Mouse (Mus musculus) embryonic facial prominence, embryonic 15.5 days (tissue): ENCODE measurements around the gene Ptpn13. TPM values are rescaled to one million over a fixed set of nuclear protein-coding genes. Genes with fewer than 3 reads are reported as not detected.
A peak's percentile ranks its signal among the peaks of the same experiment; 100 is the strongest.

Source experiments
- ATAC-seq: fragments of 200-750 bp; cut with Nextera tagmentation; 2 replicates; pipeline ENCODE4 v1.8.0; 2017; ENCODE audit warnings: low read depth, moderate TSS enrichment; ENCODE audit not compliant: insufficient number of reproducible peaks, low FRiP score, low TSS enrichment
- H3K27ac ChIP-seq: fragments of 300-500 bp; sonication (generic); replicated peaks from 2 replicates; pipeline ENCODE4 v1.5.1; 2015; ENCODE audit warnings: mild to moderate bottlenecking, inconsistent platforms
- H3K27me3 ChIP-seq: fragments of 300-500 bp; sonication (generic); 2 replicates; pipeline ENCODE4 v1.6.1; 2015; ENCODE audit warnings: inconsistent platforms
- H3K36me3 ChIP-seq: fragments of 300-500 bp; sonication (generic); 2 replicates; pipeline ENCODE4 v1.6.1; 2015; ENCODE audit warnings: mild to moderate bottlenecking, inconsistent platforms
- H3K4me1 ChIP-seq: fragments of 300-500 bp; sonication (generic); 2 replicates; pipeline ENCODE4 v1.6.1; 2015; ENCODE audit warnings: inconsistent platforms
- H3K4me2 ChIP-seq: fragments of 300-500 bp; sonication (generic); replicated peaks from 2 replicates; pipeline ENCODE4 v1.6.1; 2015; ENCODE audit warnings: mild to moderate bottlenecking, inconsistent platforms
- H3K4me3 ChIP-seq: fragments of 300-500 bp; sonication (generic); replicated peaks from 2 replicates; pipeline ENCODE4 v1.5.1; 2015; ENCODE audit warnings: mild to moderate bottlenecking, inconsistent platforms
- H3K9ac ChIP-seq: fragments of 300-500 bp; sonication (generic); 2 replicates; pipeline ENCODE4 v1.6.1; 2015; ENCODE audit warnings: inconsistent platforms
- H3K9me3 ChIP-seq: fragments of 300-500 bp; sonication (generic); replicated peaks from 2 replicates; pipeline ENCODE4 v1.6.1; 2016; ENCODE audit warnings: inconsistent platforms
- WGBS: fragments of 180-500 bp; shearing (Covaris S2); methylation state at CpG from one replicate; pipeline ENCODE4 v1.1.7; 2015; 5-methylcytosine and 5-hydroxymethylcytosine counted together
- polyA plus RNA-seq: library from polyadenylated mRNA; unstranded; fragments of >200 nt; fragmentation: Nextera tagmentation; extraction: Ambion mirVana; gene quantifications from 2 replicates; pipeline ENCODE4 v1.2.1, GENCODE M21; 2015

The Ptpn13 gene
- polyA plus RNA-seq, 1 experiment from 2014 or later, result 22.7 TPM

DNA sequence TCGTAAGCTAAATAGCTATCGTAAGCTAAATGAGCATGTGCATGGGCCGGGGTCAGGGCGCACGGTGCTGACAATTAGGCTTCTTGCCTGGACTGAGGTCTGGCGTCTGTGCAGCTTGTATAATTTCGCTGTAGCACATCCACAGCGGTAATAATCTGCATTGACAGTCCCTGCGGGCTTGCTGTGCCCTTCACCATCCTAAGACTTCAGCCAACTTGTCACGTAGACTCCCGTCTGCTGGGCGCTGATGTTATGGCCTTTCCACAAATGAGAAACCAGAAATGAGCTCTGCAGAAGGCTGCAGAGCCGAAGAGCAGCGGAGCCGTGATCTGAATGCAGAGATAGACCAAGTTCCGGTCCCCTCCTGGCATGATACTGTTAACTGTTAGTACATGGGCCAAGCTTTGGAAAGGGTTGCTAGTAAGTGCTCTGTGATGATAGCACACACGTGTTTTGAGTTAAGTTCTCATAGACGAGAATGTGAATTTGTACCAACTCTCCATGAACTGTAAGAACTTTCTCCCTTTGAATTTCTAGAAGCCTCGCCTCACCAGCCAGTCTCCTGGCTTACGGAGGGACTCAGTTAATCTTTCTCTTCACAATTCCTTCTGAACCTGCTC, 120.5 kb downstream of the Ptpn13 start:
- Histone ChIP-seq H3K4me1 (peaks cover 6% of the 10 kb centered on the region; the same call in 1 of the 2 replicates), H3K9ac (no peak overlapping the region), H3K27me3 (no peaks in the 10 kb centered on the region), H3K9me3 (no peaks in the 10 kb centered on the region), H3K4me2 (no peak overlapping the region), H3K4me3 (no peak overlapping the region), H3K27ac (peak overlapping the region; percentile 45), H3K36me3 (0 out of 2 replicates have a peak, but pooled peaks cover 11% of the 10 kb centered on the region)
- no peak for ATAC-seq
- WGBS, result 65% methylated on average over 20 of the region's 20 CpGs

GRCm38 (mm10) chr5:103554769-103555168, 129.8 kb downstream of the Ptpn13 start:
- Histone ChIP-seq H3K9me3 (no peaks in the 10 kb centered on the region), H3K4me1 (no peaks in the 10 kb centered on the region), H3K4me2 (no peak overlapping the region), H3K9ac (no peak overlapping the region), H3K27me3 (no peaks in the 10 kb centered on the region), H3K4me3 (no peak overlapping the region), H3K27ac (no peak overlapping the region), H3K36me3 (peaks cover 52% of the 10 kb centered on the region)
- 90% methylated on average over 16 of the region's 16 CpGs for WGBS
- ATAC-seq, result no peak

GRCm38 (mm10) chr5:103560546-103560945, 135.6 kb downstream of the Ptpn13 start:
- no peaks in the 10 kb centered on the region for H3K9me3 ChIP-seq
- no peaks in the 10 kb centered on the region for H3K4me1 ChIP-seq
- H3K4me3 ChIP-seq, result no peak overlapping the region
- no peaks in the 10 kb centered on the region for H3K27me3 ChIP-seq
- no peak overlapping the region for H3K9ac ChIP-seq
- no peak for ATAC-seq
- H3K4me2 ChIP-seq, result no peak overlapping the region
- H3K36me3 ChIP-seq, result peaks cover 76% of the 10 kb centered on the region
- 94% methylated on average over 9 of the region's 9 CpGs for WGBS
- no peak overlapping the region for H3K27ac ChIP-seq

DNA sequence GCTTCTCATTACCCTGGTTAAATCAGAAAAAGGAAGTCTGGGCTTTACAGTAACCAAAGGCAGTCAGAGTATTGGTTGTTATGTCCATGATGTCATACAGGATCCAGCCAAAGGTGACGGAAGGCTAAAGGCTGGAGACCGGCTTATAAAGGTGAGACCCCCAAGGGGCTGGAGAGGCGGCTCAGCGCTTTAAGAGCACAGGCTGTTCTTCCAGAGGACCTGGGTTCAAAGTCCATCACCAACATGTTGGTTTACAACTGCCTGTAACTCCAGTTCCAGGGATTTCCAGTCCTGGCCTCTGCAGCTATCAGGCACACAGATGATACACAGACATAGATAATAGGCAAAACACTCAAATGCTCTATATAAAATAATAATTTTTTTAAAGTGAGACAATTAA, 143.0 kb downstream of the Ptpn13 start:
- Histone ChIP-seq H3K27ac (no peak overlapping the region), H3K27me3 (no peaks in the 10 kb centered on the region), H3K9me3 (no peaks in the 10 kb centered on the region), H3K4me3 (no peak overlapping the region), H3K36me3 (peaks cover 52% of the 10 kb centered on the region), H3K4me1 (no peaks in the 10 kb centered on the region), H3K9ac (no peak overlapping the region), H3K4me2 (no peak overlapping the region)
- WGBS, result 90% methylated on average over 4 of the region's 4 CpGs
- ATAC-seq, result no peak

GRCm38 (mm10) chr5:103569446-103569845, 144.5 kb downstream of the Ptpn13 start:
- H3K27ac ChIP-seq, result no peak overlapping the region
- H3K9me3 ChIP-seq, result no peaks in the 10 kb centered on the region
- no peak overlapping the region for H3K4me3 ChIP-seq
- H3K4me2 ChIP-seq, result no peak overlapping the region
- ATAC-seq, result no peak
- 87% methylated on average over 9 of the region's 9 CpGs for WGBS
- H3K36me3 ChIP-seq, result peaks cover 56% of the 10 kb centered on the region
- no peaks in the 10 kb centered on the region for H3K4me1 ChIP-seq
- no peak overlapping the region for H3K9ac ChIP-seq
- H3K27me3 ChIP-seq, result no peaks in the 10 kb centered on the region

GRCm38 (mm10) chr5:103579680-103580420, 154.9 kb downstream of the Ptpn13 start:
- Histone ChIP-seq H3K9ac (no peak overlapping the region), H3K4me1 (no peaks in the 10 kb centered on the region), H3K4me3 (no peak overlapping the region), H3K9me3 (no peaks in the 10 kb centered on the region), H3K27ac (no peak overlapping the region), H3K36me3 (peaks cover 10% of the 10 kb centered on the region), H3K4me2 (no peak overlapping the region), H3K27me3 (no peaks in the 10 kb centered on the region)
- ATAC-seq, result peak; percentile 63
- WGBS, result 64% methylated on average over 11 of the region's 11 CpGs

GRCm38 (mm10) chr5:103587219-103587618, 162.2 kb downstream of the Ptpn13 start:
- ATAC-seq, result no peak
- no peak overlapping the region for H3K4me3 ChIP-seq
- H3K27ac ChIP-seq, result no peak overlapping the region
- H3K36me3 ChIP-seq, result peaks cover 40% of the 10 kb centered on the region
- no peak overlapping the region for H3K9ac ChIP-seq
- WGBS, result 81% methylated on average over 7 of the region's 7 CpGs
- no peaks in the 10 kb centered on the region for H3K27me3 ChIP-seq
- H3K4me2 ChIP-seq, result no peak overlapping the region
- H3K9me3 ChIP-seq, result no peaks in the 10 kb centered on the region
- no peaks in the 10 kb centered on the region for H3K4me1 ChIP-seq

DNA sequence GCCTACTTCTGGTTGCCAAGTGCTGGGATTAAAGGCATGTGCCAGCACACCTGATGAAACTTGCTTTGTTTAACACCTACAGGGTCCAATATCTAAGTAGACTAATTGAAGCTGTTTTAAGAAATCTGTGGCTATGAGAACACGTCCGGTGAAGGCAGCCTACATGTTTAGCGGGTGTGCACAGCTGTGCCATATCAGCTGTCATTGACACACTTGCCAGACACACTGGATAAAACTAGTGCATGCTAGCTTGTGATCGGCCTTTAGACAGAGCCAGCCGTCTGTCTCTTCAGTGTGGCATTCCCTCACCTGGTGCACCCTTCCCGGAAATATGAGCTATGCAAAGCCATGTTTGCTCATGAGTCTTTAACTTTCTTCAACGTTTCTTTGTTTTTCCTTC, 166.9 kb downstream of the Ptpn13 start:
- no peak overlapping the region for H3K4me2 ChIP-seq
- no peaks in the 10 kb centered on the region for H3K27me3 ChIP-seq
- WGBS, result 75% methylated on average over 7 of the region's 7 CpGs
- no peak overlapping the region for H3K4me3 ChIP-seq
- H3K9ac ChIP-seq, result no peak overlapping the region
- no peak for ATAC-seq
- H3K9me3 ChIP-seq, result no peaks in the 10 kb centered on the region
- peaks cover 25% of the 10 kb centered on the region for H3K36me3 ChIP-seq
- no peak overlapping the region for H3K27ac ChIP-seq
- H3K4me1 ChIP-seq, result peaks cover 13% of the 10 kb centered on the region

DNA sequence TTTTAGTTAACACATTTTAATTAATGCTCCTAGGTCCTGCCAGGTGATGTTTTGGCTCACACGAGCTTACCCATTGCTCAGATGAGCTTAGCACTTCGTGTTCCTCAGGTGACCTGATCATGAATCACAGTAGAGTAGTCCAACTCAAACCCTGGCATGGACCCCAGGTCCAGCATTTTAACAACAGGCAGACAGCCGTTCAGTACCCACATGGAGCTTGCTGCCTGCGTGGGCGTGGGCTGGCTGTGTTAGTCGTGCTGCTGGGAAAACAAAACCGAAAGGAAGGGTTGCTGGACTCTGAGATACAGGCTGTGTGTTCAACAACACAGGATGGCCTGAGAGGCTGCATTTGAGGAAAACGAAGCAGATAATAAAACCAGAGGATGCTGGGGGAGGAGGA, 167.7 kb downstream of the Ptpn13 start:
- no peak overlapping the region for H3K4me2 ChIP-seq
- no peak overlapping the region for H3K4me3 ChIP-seq
- H3K4me1 ChIP-seq, result peaks cover 13% of the 10 kb centered on the region
- H3K36me3 ChIP-seq, result peaks cover 21% of the 10 kb centered on the region
- 73% methylated on average over 8 of the region's 8 CpGs for WGBS
- ATAC-seq, result no peak
- no peak overlapping the region for H3K27ac ChIP-seq
- H3K27me3 ChIP-seq, result no peaks in the 10 kb centered on the region
- H3K9me3 ChIP-seq, result no peaks in the 10 kb centered on the region
- H3K9ac ChIP-seq, result no peak overlapping the region

DNA sequence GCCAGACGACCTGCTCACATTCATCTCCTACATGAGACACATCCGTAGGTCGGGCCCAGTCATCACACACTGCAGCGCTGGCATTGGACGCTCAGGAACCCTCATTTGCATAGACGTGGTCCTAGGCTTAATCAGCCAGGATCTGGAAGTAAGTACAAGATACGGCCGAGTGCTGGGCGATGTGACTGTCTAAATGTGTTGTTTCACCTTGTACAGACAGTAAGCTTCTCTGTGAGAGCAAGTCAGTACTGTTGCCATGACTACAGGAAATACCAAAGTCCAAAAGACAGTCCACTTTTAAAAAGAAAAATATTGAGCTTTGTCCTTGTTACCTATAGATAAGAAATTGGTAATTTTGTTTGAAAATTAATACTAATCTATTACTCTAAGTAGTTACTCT, 168.6 kb downstream of the Ptpn13 start:
- peaks cover 17% of the 10 kb centered on the region for H3K4me1 ChIP-seq
- no peak overlapping the region for H3K4me2 ChIP-seq
- H3K4me3 ChIP-seq, result no peak overlapping the region
- WGBS, result 85% methylated on average over 9 of the region's 9 CpGs
- H3K9ac ChIP-seq, result no peak overlapping the region
- no peaks in the 10 kb centered on the region for H3K9me3 ChIP-seq
- no peaks in the 10 kb centered on the region for H3K27me3 ChIP-seq
- no peak overlapping the region for H3K27ac ChIP-seq
- H3K36me3 ChIP-seq, result peaks cover 13% of the 10 kb centered on the region
- ATAC-seq, result no peak

GRCm38 (mm10) chr5:103595394-103596226, 170.6 kb downstream of the Ptpn13 start:
- H3K9me3 ChIP-seq, result no peaks in the 10 kb centered on the region
- ATAC-seq, result no peak
- H3K27me3 ChIP-seq, result no peaks in the 10 kb centered on the region
- WGBS, result 57% methylated on average over 13 of the region's 13 CpGs
- H3K36me3 ChIP-seq, result peaks cover 13% of the 10 kb centered on the region
- no peak overlapping the region for H3K4me3 ChIP-seq
- H3K4me1 ChIP-seq, result peaks cover 26% of the 10 kb centered on the region
- peak overlapping the region; percentile 71 for H3K27ac ChIP-seq
- H3K9ac ChIP-seq, result no peak overlapping the region
- no peak overlapping the region for H3K4me2 ChIP-seq
